Mouse (Mus musculus) small intestine, adult 2 months (tissue): ENCODE results near the gene Zic4. TPM values are rescaled to one million over a fixed set of nuclear protein-coding genes. Genes with fewer than 3 reads are reported as not detected.

Source experiments
- H3K27ac ChIP-seq: fragments of 200-500 bp; 2 replicates; pipeline ENCODE4 v1.5.1; 2012; ENCODE audit warnings: low read depth, low read length, control low read depth, inconsistent platforms; ENCODE audit not compliant: insufficient read depth
- H3K27me3 ChIP-seq: fragments of 200-500 bp; 2 replicates; pipeline ENCODE4 v1.6.1; 2012; ENCODE audit warnings: mild to moderate bottlenecking, moderate library complexity, low read length, inconsistent platforms; ENCODE audit not compliant: control insufficient read depth, insufficient read depth
- H3K36me3 ChIP-seq: fragments of 200-500 bp; 2 replicates; pipeline ENCODE4 v1.6.1; 2012; ENCODE audit warnings: mild to moderate bottlenecking, low read length, control low read depth, inconsistent platforms; ENCODE audit not compliant: control insufficient read depth, insufficient read depth
- H3K4me1 ChIP-seq: fragments of 200-500 bp; 2 replicates; pipeline ENCODE4 v1.6.1; 2012; ENCODE audit warnings: low read length, inconsistent platforms, mixed read lengths; ENCODE audit not compliant: control insufficient read depth, insufficient read depth, insufficient read length
- H3K4me3 ChIP-seq: fragments of 200-500 bp; 2 replicates; pipeline ENCODE4 v1.5.1; 2012; ENCODE audit warnings: low read depth, mild to moderate bottlenecking, control low read depth, inconsistent platforms, low read length, moderate library complexity
- CTCF ChIP-seq: fragments of 200-500 bp; IDR thresholded peaks from 2 replicates; pipeline ENCODE4 v1.5.1; 2012; ENCODE audit warnings: low read depth, mild to moderate bottlenecking, control low read depth, inconsistent platforms, low read length, moderate library complexity, mixed read lengths; ENCODE audit not compliant: insufficient replicate concordance, insufficient read length; ENCODE audit errors: extremely low read depth
- POLR2A ChIP-seq: fragments of 200-500 bp; IDR thresholded peaks from 2 replicates; pipeline ENCODE4 v1.6.1; 2012; ENCODE audit warnings: low read depth, mild to moderate bottlenecking, control low read depth, inconsistent platforms, low read length, moderate library complexity
- WGBS: fragments of 180-500 bp; shearing (Covaris S2); methylation state at CpG from one replicate; pipeline ENCODE4 v1.1.7; 2018; 5-methylcytosine and 5-hydroxymethylcytosine counted together
- polyA plus RNA-seq: library from polyadenylated mRNA; depleted of rRNA; stranded (reverse); fragments of >200 nt; gene quantifications from 2 replicates; pipeline ENCODE4 v1.2.3, GENCODE M21; 2012

The Zic4 gene
- polyA plus RNA-seq, 1 experiment: not detected

DNA sequence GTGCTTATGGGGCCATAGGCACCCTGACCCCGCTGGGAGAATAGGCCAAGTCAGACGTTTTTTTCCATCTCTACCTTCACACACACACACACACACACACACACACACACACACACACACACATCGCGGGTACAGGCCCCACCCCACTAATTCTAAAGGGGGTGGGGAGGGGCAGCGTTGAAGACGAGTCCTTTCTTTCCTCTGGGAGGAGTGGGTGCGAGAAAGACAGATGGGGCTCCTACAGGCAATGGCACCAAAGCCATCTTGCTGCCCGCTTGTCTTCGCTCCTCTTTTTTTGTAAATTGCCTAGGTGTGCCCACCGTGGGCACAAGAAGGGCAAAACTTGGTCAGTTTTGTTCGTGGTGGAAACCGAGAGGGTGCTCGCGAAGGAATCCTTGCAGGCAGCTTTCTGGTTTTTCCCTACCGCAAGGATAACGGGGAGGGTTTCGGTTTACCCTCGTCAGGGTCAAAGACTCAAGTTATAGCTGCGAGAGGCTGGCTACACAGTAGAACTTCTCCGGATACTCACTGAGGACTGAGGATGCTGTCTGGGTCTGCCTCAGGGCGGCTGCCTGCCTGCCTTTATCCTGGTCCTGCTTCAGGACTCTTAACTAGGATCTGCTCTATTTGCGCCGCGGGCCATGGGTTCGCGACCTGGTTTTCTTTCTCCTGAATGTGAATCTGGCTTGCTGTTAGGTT, 7.2 kb downstream of the Zic4 start:
- Histone ChIP-seq H3K36me3 (no peaks in the 10 kb centered on the region), H3K27me3 (peaks cover 43% of the 10 kb centered on the region), H3K4me1 (peaks cover 6% of the 10 kb centered on the region; the same call in 1 of the 2 replicates), H3K27ac (no peak overlapping the region), H3K4me3 (no peak overlapping the region)
- WGBS: 8% methylated on average over 26 of the region's 26 CpGs
- no peak for TF ChIP-seq POLR2A
- TF ChIP-seq CTCF: no peak

DNA sequence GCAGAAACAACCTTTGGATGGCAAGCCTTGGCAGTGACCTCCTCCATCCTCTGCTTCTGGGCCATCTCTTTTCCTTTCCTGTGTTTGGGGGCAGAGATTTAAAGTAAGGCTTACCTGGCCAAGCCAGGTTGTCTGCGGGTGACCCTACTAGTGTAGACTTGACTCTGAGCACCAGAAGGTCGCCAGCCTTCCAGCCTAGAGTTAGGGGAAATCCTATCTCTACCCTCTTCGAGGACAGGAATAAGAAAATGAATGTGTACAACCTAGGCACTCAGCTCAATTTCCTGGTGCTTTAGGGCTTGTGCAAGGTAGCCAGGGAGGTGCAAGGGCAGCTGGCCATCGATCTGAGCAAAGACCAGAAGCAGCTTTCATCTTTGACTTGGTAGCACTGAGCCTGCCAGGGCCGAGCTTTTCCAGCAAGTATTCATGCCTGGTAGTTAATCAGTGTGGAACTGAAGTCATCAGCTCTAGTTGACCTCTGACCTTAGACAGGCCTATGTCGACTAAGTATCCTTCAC, 8.0 kb downstream of the Zic4 start:
- Histone ChIP-seq H3K4me1 (no peaks in the 10 kb centered on the region), H3K36me3 (no peaks in the 10 kb centered on the region), H3K27ac (no peak overlapping the region), H3K27me3 (peaks cover 35% of the 10 kb centered on the region), H3K4me3 (no peak overlapping the region)
- 16% methylated on average over 6 of the region's 6 CpGs for WGBS
- TF ChIP-seq CTCF (no peak), POLR2A (no peak)

DNA sequence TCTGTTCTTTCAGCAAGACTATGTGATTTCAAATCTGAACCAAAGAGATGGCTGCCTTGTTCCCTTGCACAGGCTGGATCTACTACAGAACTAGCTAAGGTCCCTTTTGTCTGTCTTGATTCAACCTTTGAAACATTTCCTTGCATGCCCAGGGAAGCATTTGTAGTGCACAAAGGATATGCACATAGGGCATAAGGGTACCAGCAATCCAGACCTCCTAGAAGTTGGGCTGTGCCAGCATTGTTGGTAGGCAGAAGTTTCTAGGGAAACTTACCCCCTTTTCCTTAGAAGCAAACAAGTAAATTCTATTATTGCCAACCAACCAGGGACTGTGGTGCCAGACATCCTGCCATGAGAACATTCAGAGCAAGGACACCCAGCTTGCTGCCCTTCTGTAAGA, 8.8 kb downstream of the Zic4 start:
- TF ChIP-seq POLR2A: no peak
- TF ChIP-seq CTCF: no peak
- Histone ChIP-seq H3K36me3 (no peaks in the 10 kb centered on the region), H3K4me1 (no peaks in the 10 kb centered on the region), H3K27ac (no peak overlapping the region), H3K27me3 (peaks cover 30% of the 10 kb centered on the region), H3K4me3 (no peak overlapping the region)

DNA sequence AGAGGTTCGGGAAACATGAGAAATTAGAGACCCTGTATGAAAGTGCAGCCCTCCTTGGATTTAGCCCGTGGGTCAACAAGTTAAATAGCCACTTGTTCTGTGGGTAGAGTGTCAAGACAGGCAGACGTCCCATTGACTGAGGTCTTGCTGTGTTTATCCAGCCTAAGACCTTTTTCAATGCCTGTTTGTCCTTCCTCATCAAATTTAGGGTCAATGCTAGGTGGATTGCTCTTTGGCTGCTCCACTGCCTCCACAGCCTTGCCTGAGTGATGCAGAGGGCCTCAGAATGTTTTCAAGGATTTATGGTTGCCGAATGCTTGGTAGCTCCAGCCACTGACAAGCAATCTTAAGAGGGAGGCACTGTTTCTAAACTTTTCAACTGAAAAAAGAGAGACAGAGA, 9.4 kb downstream of the Zic4 start:
- WGBS: 13% methylated on average over 4 of the region's 4 CpGs
- Histone ChIP-seq H3K4me3 (no peak overlapping the region), H3K27ac (no peak overlapping the region), H3K27me3 (peaks cover 26% of the 10 kb centered on the region), H3K36me3 (no peaks in the 10 kb centered on the region), H3K4me1 (no peaks in the 10 kb centered on the region)
- TF ChIP-seq CTCF (no peak), POLR2A (no peak)

DNA sequence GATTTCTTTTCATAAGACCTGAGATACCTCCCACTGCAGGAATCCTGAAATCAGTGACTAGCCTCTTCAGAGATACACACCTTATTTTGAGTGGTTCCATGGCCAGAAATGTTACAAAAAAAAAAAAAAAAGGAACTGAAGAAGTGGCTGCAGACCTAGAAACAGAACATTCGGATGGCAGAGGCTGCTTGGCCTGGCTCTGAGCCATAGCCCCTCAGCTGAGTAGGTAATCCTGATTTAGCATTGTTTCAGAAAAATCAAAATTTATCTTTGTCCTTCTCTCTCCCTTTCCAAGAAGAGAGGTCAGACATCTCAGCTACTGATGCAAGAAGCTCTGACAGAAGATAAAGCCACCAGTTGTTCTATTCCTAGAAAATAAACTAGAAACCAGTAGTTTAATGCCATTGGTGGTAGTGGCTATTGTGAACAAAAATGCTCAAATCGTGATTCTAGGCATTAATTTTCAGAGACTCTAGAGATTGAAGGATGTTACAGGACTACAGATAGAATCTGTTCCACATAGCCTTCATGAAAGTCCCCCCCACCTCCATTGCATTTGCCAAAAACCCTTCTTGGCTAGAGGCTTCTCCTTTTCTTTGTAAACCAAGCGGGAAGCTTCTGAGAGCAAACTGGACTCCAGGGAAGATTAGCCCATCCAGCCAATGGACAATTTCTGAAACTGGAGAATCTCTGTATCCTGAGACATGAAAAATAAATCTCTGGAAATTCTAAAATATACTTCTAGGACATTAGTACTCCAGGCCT, 11.8 kb downstream of the Zic4 start:
- Histone ChIP-seq H3K27ac (no peak overlapping the region), H3K27me3 (peaks cover 26% of the 10 kb centered on the region), H3K4me3 (no peak overlapping the region), H3K36me3 (no peaks in the 10 kb centered on the region), H3K4me1 (no peaks in the 10 kb centered on the region)
- 26% methylated on average over 3 of the region's 3 CpGs for WGBS
- no peak for TF ChIP-seq POLR2A
- no peak for TF ChIP-seq CTCF

DNA sequence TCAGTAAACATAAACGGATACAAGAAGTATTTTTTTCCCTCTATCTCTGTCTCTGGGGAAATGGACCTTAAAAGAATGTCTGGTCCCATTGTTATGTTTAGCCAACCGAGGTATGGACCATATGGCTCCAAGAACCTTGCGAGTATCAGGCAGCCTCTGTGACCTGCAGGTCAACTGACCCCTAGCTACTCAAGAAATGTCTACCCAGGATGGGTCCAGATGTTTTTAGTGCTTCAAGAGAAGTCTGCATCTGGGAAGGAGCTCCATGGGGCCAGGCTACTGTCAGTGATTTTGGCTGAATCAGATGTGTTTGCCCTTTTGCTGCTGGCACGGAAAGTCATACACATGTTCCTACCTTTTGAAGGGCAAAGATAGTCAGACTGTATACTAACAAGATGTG, 12.5 kb downstream of the Zic4 start:
- Histone ChIP-seq H3K27me3 (peaks cover 23% of the 10 kb centered on the region), H3K4me3 (no peak overlapping the region), H3K27ac (no peak overlapping the region), H3K36me3 (no peaks in the 10 kb centered on the region), H3K4me1 (no peaks in the 10 kb centered on the region)
- 12% methylated on average over 4 of the region's 4 CpGs for WGBS
- TF ChIP-seq POLR2A (no peak), CTCF (no peak)

DNA sequence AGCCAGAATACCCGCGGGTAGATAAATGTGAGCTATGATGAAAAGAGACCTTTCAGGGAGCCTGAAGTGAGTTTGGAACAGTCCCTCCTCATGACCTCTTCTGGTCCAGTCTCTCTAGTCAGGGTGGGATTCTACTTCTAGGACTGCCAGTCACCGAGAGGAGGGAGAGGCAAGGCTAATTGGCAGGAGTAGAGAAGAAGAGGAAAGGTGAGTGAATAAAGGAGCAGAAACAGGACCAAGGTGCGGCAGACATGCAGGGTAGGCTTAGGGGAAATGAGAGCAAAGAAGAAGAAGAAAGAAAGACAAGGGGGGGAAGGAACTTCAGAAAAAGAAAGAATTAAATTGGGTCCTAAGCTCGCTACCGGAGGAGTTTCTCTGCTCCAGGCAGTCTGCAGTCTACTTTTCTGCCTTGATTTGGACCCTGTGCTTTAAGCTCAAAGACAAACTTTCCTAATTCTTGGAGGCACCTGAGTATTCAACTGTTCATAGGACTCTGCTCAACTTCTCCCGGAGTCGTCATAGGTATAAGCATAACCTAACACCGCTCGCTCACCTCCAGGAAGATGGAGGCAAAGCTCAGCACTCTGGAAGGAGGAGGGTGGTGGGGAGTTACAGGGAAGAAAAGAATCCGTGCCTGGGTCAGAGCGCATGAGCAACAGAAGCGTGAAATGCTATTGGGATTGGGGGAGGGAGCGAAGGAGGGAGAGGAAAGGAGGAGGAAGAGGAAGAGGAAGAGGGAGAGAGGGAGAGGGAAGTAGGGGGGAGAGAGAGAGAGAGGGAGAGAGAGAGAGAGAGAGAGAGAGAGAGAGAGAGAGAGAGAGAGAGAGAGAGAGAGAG, 15.0 kb downstream of the Zic4 start:
- H3K27me3 ChIP-seq: peaks cover 34% of the 10 kb centered on the region

More for the DNA sequence above, 15.0 kb downstream of the Zic4 start:
- no peak for TF ChIP-seq POLR2A
- TF ChIP-seq CTCF: no peak
- no peaks in the 10 kb centered on the region for H3K36me3 ChIP-seq
- no peak overlapping the region for H3K4me3 ChIP-seq
- H3K27ac ChIP-seq: no peak overlapping the region
- no peaks in the 10 kb centered on the region; the same call in 1 of the 2 replicates for H3K4me1 ChIP-seq
- WGBS: 8% methylated on average over 14 of the region's 14 CpGs
